Mouse (Mus musculus): ENCODE results near the gene Fbxo2.
"Not testable (repeated sequence)": the region's sequence is repeated elsewhere in the genome, so short reads cannot be mapped to it uniquely, and the experiment has no call there.

Fbxo2 gene

GRCm38 (mm10) chr4:148160436-148161390 is at the start of gene Fbxo2, which contains the start of gene Fbxo44:
Gene Fbxo2, plus strand, starts transcription at chr4:148160621.
Gene Fbxo44, minus strand, starts transcription at chr4:148160482.
- no peak for DNase-seq (ENCODE audit: low spot score)

- DNase-seq (ENCODE audit: low spot score), result no peak
Measured at GRCm38 (mm10) chr4:148112519-148112918, 47.9 kb upstream of the Fbxo2 start.

DNA sequence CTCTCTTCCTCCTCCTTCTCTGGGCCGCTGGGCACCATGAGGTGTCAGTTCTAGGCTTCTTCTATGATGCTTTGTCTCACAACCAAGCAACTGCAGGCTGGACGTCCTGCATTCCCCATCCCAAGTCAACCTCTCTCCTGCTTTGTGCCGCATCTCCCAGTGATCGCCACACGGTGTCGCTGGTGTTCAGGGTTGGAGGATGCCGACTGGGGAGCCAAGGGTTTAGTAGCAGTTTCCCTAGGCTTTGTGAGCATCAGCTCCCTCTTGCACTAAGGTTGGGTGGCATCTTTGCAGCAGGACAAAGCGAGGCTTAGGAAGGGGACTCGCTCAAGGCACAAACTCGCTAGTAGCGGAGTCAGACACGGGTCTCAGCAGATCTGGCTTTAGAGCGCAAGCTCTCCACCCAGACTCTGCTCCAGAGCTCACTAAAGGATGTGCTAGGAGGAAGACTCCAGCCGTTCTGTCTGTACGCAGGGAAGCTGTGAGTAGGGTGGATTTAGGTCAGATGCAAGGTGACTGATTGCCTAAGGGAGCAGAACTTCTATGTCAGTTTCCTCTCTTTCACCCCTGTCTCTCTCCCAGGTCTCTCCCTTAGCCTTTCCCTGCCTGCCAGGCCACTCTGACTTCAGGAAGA is 45.5 kb upstream of the Fbxo2 start:
- peak; percentile 86 for DNase-seq (ENCODE audit: low spot score)

GRCm38 (mm10) chr4:148115467-148115866 is 45.0 kb upstream of the Fbxo2 start:
- peak; percentile 36 for DNase-seq (ENCODE audit: low spot score)

DNA sequence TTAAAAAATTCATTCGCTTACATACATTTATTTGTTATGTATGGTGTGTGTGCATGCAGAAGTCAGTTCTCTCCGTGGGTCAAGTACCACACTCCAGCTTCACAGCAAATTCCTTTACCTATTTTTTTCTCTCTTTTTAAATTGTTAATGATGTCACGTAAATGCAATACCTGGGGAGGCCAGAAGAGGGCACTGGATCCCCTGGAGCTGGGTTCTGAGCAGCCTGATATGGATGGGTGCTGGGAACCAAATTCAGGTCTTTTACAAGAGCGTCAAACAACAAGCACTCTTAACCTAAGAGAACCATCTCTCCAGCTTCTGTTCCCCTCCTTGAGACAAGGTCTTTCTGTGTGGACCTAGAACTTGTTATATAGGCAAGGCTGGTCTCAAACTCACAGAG is 43.8 kb upstream of the Fbxo2 start:
- DNase-seq (ENCODE audit: low spot score), result no peak

GRCm38 (mm10) chr4:148117392-148117791 is 43.0 kb upstream of the Fbxo2 start:
- DNase-seq (ENCODE audit: low spot score), result no peak

- DNase-seq (ENCODE audit: low spot score), result not testable (repeated sequence)
Measured at GRCm38 (mm10) chr4:148119578-148119977, 40.8 kb upstream of the Fbxo2 start.

DNA sequence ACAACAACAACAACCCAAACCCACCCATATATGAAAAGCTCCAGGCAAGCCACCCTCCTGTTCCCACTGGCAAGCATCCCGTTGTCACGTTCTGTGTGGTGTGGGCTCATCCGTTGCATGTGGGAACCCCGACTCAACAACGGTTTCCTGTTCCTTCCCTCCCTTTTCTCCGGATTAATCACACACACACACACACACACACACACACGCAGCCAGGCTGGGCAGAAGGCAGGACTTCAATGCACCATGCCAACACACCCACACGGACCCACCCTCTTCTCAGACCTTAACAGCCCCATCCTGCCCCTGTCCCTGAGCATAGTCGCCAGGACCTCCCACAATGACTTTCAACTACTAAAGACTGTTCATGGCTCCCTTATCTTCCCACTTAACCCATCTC is 39.9 kb upstream of the Fbxo2 start:
- no peak for DNase-seq (ENCODE audit: low spot score)

DNA sequence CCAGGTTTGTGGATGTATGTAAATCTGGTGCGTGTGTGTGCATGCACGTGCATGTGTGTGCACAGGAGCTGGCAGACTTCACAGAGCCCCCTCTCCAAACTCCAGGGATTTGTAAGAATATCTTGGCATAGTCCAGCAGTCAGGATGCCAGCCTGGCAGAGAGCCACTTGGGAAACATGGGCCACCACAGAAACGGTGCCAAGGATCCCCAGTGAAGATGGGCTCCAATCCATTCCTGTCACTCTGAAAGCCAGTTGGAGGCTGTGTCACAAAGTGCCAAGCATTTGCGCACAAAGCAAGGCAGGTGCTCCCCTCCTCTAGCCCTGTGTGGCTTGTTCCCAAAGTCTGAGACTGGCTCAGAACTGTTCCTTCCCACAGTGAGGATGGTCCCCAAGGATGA is 39.1 kb upstream of the Fbxo2 start:
- no peak for DNase-seq (ENCODE audit: low spot score)

- no peak for DNase-seq (ENCODE audit: low spot score)
Measured at GRCm38 (mm10) chr4:148121982-148122693, 38.3 kb upstream of the Fbxo2 start.

- no peak for DNase-seq (ENCODE audit: low spot score)
Measured at GRCm38 (mm10) chr4:148122694-148123066, 37.7 kb upstream of the Fbxo2 start.

- DNase-seq (ENCODE audit: low spot score), result no peak
Measured at GRCm38 (mm10) chr4:148128241-148128640, 32.2 kb upstream of the Fbxo2 start.

DNA sequence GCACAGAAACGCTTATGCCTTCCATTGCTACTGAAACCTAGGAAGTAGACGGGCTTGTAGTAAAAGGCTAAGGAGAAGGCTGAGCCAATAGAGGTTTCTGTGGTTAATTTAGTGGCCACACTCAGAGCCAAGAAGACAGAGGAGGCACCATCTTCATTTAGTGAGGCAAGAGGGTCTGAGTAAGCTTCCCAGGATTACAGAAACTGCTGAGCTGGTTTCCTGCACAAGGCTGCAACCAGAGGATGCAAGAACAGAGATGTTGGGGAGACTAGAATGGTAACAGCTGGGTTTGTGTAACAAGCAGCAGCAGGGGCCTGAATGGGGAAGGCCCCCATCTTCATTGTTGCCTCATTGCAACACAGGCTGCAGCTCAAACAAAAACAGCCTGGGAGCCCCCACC is 31.7 kb upstream of the Fbxo2 start:
- DNase-seq (ENCODE audit: low spot score), result no peak

DNA sequence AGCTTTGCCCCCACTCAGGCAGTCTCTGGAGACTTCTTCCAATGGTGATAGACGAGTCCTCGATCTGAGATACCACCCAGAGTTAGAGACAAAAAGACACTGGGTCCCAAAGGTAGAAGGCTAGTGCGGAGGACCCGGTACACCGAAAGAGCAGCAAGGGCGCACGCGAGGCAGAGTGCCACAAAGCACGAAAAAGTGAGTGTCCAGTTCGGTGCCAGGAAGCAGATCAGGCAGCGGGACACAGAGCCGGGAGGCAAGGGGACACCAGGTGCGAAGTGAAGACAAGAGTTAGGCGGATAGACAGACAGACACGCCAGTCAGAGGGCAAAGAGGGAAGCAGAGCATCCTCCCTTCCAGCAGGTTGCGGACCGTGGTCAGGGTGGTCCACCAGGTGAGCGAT is 30.3 kb upstream of the Fbxo2 start, which contains the start of gene Mad2l2:
TSS of gene Mad2l2 (plus strand) at position 252 of the 400 bp plus-strand sequence.
- DNase-seq (ENCODE audit: low spot score), result no peak

DNA sequence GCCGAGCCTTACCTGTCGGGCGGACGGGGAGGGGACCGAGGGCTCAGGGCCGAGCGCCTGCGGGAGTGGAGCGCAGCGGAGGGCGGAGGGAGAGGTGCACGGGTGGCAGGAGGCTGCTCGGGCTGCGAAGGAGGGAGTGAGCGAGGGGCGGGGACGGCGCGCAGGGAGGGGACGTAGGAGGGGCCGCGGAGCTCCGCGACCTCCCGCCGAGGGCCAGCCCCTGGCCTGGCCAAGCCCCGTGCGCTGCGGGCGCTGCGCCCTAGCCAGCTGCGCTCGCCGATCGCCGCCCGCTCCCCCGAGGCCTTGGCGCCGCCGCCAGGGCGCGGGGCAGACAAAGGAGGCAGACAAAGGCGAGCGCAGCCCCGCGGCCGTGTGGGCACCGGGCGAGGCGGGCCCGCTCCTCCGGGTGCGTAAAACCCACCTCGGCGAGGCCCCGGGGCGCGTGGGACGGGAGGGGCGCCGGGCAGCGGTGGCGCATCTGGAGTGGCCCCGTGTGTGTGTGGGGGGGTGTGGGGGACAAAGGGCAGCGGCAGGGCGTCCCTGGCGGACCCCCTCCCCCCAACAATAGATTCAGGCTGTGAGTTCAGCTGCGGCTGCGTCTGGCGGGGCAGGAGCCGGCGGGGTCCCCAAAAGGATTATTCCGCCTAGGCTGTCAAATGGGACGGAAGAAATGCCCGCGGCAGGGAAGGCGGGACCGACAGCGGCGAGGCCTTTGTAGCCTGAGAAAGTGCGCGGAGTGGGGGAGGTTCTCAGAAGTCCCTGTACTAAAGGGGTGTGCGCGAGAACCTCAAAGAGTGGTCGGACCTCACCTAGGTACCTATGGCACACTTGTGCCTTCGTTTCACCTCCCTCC is 29.6 kb upstream of the Fbxo2 start, which contains the start of gene Draxin:
TSS of gene Draxin (minus strand) at position 138 of the 853 bp plus-strand sequence.
- no peak for DNase-seq (ENCODE audit: low spot score)

DNA sequence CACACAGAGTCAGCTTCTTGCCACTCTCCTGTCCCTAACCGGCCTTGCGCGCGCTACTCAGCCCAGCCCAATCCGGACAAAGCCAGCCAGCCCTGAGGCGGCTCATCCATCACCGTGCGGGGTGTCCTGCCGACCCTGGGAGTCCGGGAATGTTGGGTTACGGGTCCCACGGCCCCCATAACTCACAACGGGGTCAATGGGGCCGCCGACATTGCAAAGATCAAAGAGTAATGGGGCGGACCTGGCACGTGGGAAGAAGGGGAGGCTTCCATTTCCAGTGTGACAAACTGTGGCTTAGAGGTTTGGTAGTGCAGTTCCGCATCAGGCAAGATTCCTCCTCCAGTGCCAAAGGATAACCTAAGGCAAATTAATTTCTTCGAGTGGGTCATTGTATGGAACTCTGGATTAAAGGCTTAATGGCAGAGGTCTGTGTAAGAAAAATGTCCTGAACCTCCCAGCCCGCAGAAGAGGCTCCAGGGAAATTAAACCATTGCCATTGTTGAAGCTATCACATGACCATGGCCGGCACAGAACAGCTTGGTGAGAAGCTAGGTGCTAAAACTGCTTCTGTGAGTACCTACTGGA is 28.8 kb upstream of the Fbxo2 start:
- DNase-seq (ENCODE audit: low spot score), result no peak

- DNase-seq (ENCODE audit: low spot score), result no peak
Measured at GRCm38 (mm10) chr4:148134988-148135387, 25.4 kb upstream of the Fbxo2 start.

- DNase-seq (ENCODE audit: low spot score), result no peak
Measured at GRCm38 (mm10) chr4:148137503-148137902, 22.9 kb upstream of the Fbxo2 start.

DNA sequence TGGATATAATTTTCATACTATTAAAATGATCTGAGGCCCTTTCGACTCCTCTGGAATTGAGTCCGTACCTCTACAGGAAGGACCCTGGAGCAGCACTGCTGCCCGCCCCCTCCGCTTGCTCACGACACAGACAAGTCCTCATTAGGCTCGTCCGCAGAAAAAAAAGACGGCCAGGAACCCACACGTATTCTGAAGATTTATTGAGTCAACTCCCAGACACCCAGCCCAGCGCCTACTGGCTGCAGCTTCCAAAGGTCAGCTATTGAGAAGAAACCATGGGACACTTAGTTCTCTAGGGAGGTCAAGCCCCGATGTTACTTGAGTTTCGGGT is 20.7 kb upstream of the Fbxo2 start:
- DNase-seq (ENCODE audit: low spot score), result no peak

DNA sequence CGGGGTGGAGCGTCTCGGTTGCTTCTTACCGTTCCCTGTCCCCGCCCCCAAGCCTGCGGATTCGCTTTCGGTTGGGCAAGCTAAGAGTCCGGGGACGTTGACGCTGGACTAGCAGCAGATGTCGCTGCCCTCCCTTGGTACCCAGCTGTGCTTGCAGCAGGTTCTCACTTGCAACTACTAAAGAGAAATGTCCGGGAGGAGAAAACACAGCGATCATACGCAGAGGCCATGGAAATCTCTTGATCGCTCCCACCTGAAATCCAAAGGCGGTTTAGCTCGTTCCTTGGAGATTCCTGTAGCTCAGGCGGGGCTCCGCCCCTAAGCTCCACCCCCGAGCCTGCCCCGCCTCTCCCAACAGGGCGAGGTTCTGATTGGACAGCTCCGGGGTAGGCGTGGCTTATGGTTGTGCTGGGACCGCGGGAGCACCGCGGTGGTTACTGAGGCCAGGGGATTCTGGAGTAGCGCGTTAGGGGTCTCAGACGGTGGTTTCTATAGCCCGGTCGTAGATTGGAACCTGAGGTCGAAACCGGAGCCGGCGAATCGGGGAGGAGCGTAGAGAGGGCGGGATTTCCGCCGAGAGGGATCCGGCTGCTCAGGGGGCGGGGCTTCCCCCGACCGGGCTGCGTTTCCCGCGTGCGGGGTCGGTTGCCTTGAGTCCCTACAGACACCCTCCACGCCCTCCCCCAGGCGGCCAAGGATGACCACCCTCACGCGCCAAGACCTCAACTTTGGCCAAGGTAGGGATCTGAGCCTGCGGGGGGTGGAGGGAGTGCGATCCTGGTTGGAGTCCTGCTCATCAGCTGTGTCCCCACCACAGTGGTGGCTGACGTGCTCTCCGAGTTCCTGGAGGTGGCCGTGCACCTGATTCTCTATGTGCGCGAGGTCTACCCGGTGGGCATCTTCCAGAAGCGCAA is 20.1 kb upstream of the Fbxo2 start:
- peak; percentile 89 for DNase-seq (ENCODE audit: low spot score)
